ENCODE assay signal across 8 mouse cellular contexts in genomic region chr9:72111004-72111621, GRCm38 (mm10). TPM values are rescaled to one million over a fixed set of nuclear protein-coding genes. Genes with fewer than 3 reads are reported as not detected.
A peak's percentile ranks its signal among the peaks of the same experiment; 100 is the strongest.
DNase-seq lines count a peak whose midpoint lies in the region; ATAC-seq and TF ChIP-seq lines count a peak whose summit lies in the region.

No protein-coding gene starts in this region.

- H3K36me3 ChIP-seq in hindbrain, embryonic 15.5 days = 0 out of 2 replicates have a peak, but pooled peaks cover 9% of the 10 kb centered on the region
- no peaks in the 10 kb centered on the region for H3K36me3 ChIP-seq in macrophage (ENCODE audit: inconsistent target)

- peaks cover 41% of the 10 kb centered on the region; the same call in 1 of the 2 replicates for H3K79me2 ChIP-seq in macrophage (ENCODE audit: inconsistent target)

- under 1% methylated on average over 88 of the region's 90 CpGs for WGBS in hindbrain, embryonic 15.5 days
- under 1% methylated on average over 47 of the region's 90 CpGs for WGBS in macrophage (ENCODE audit: missing documents)

- peak overlapping the region; percentile 60 for H3K4me2 ChIP-seq in hindbrain, embryonic 15.5 days

- peak overlapping the region; percentile 99 for H3K9ac ChIP-seq in hindbrain, embryonic 15.5 days

- no peaks in the 10 kb centered on the region for H3K9me3 ChIP-seq in hindbrain, embryonic 15.5 days

- no peaks in the 10 kb centered on the region for H3K27me3 ChIP-seq in hindbrain, embryonic 15.5 days

- peak; percentile 82 for ATAC-seq in hindbrain, embryonic 15.5 days (ENCODE audit: low FRiP score, low read depth)

- DNase-seq in T-cell, adult 2 months (ENCODE audit: low spot score) = peak; percentile 70
- peak; percentile 78 to 82 for DNase-seq in cerebellum, postnatal 36 days
- peak; percentile 58 to 60 for DNase-seq in frontal cortex, postnatal 36 days (ENCODE audit: low spot score in 2 of 2)
- DNase-seq in left cerebral cortex, adult 2 months (ENCODE audit: extremely low spot score in 1 of 2, low spot score in 2 of 2) = peak; percentile 61 to 70
- peak; percentile 62 for DNase-seq in right cerebral cortex, adult 18-20 months
- peak; percentile 35 to 75 for DNase-seq in urinary bladder, adult 18-20 months (ENCODE audit: low spot score in 2 of 2)

- TF ChIP-seq CTCF in left cerebral cortex, adult 2 months (IDR thresholded peaks at IDR 0.05) = no peak

- intact Hi-C loops in left cerebral cortex, adult 2 months (cut with DNase I) = loop anchor here (1.0 to 10.0 kb wide), 5 partner anchors 22 to 276 kb away; partner anchors contain the start of gene Zfp280d

- H3K4me1 ChIP-seq in hindbrain, embryonic 15.5 days (replicated peaks) = peaks cover 29% of the 10 kb centered on the region

- H3K4me3 ChIP-seq in hindbrain, embryonic 15.5 days = peak overlapping the region; percentile 99
- peak overlapping the region; percentile 97 for H3K4me3 ChIP-seq in left cerebral cortex, adult 2 months
- H3K4me3 ChIP-seq in macrophage (ENCODE audit: inconsistent target) = peak overlapping the region; percentile 47

- peak overlapping the region; percentile 98 for H3K27ac ChIP-seq in hindbrain, embryonic 15.5 days (replicated peaks)
- peak overlapping the region; percentile 94 for H3K27ac ChIP-seq in left cerebral cortex, adult 2 months
- H3K27ac ChIP-seq in macrophage = no peak overlapping the region

RNA-seq across cellular contexts. Expression of gene Tcf12, which starts 0.6 kb away (rescaled TPM):
- 72.4 and 73.4 TPM in 2 replicates for polyA plus RNA-seq in hindbrain, embryonic 15.5 days (2015; fragmentation: Nextera tagmentation; extraction: Ambion mirVana)
- 10 to 100 TPM; 38.9 to 48.0 TPM for total RNA-seq in left cerebral cortex, adult 2 months (2021)
- 100 to 1,000 TPM in 23 of 26 experiments, 10 to 100 TPM in 3; 87.8 to 255 (median 151) TPM for total RNA-seq in macrophage (2018; cell fraction: chromatin; rRNA removed)
- total RNA-seq in macrophage (2018; cell fraction: cytosol; rRNA removed) = 10 to 100 TPM; 30.5 to 67.3 (median 41.6) TPM
- total RNA-seq in macrophage (2018; cell fraction: nucleus; rRNA removed) = 100 to 1,000 TPM in 10 of 26 experiments, 10 to 100 TPM in 16; 31.4 to 179 (median 82.1) TPM
- 28.9 to 49.9 TPM (median 29.9 TPM) in 3 replicates for polyA plus RNA-seq in macrophage (2018)

Comparison
In these comparisons a context has a peak if more than half of its experiments do, and no peak if none do; other contexts are left out.
1. H3K4me3 ChIP-seq: peak in every context shown above with its lines; median percentile 99 in hindbrain, embryonic 15.5 days; 97 in left cerebral cortex, adult 2 months; 47 in macrophage.